ENCODE assay signal across 33 mouse cellular contexts in the genomic region with DNA sequence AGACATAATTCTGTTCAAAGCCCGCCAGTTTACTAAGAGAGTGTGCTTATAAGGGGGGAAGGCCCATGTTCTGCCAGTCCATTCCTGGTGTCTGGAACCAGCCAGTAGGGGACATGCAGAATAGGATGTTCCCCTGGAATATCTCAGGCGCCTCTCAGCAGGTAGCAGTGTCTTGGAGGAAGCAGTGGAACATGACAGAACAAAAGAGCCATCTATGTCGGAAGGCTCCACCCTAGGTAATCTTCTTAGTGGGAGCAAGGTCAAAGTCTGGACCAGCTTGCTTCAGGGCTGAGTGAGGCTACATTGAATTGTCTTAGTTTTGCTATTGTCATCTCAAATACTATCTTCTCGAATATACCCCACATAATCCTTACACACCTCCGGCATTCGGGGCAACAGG. TPM values are rescaled to one million over a fixed set of nuclear protein-coding genes. Genes with fewer than 3 reads are reported as not detected.
"Had no signal": no experiment of that assay in that cellular context is flagged by ENCODE, and none has a peak within 500 bp of the region (broad histone marks: within the 10 kb centered on the region; RNA-seq: fewer than 3 reads in every experiment).

No protein-coding gene starts in this region.

- H3K36me3 ChIP-seq: heart, embryonic 10.5 days; heart, embryonic 12.5 days; hindbrain, embryonic 10.5 days; hindbrain, embryonic 12.5 days; kidney, embryonic 15.5 days; limb, embryonic 10.5 days; limb, embryonic 12.5 days; liver, embryonic 13.5 days; liver, embryonic 15.5 days had no signal

- H3K27me3 ChIP-seq: heart, embryonic 12.5 days; hindbrain, embryonic 12.5 days; kidney, embryonic 15.5 days; limb, embryonic 12.5 days; liver, embryonic 13.5 days; liver, embryonic 15.5 days had no signal

- H3K27ac ChIP-seq: heart, embryonic 10.5 days; hindbrain, embryonic 10.5 days; hindbrain, embryonic 12.5 days; hindbrain, embryonic 14.5 days; kidney, embryonic 15.5 days; kidney, postnatal 0 days; limb, embryonic 10.5 days; limb, embryonic 12.5 days; liver, embryonic 13.5 days; liver, embryonic 15.5 days had no signal

- H3K9ac ChIP-seq: heart, embryonic 12.5 days; hindbrain, embryonic 12.5 days; hindbrain, embryonic 14.5 days; kidney, embryonic 15.5 days; limb, embryonic 12.5 days; liver, embryonic 13.5 days; liver, embryonic 15.5 days; liver, postnatal 0 days had no signal

- ATAC-seq: hindbrain, embryonic 16.5 days; liver, postnatal 0 days had no signal

- DNase-seq: gastrocnemius, postnatal 14 days; gastrocnemius, postnatal 36 days; heart, adult 18-20 months; heart, postnatal 10 days; heart, postnatal 4 days; kidney, adult 2 months; kidney, adult 9 months; kidney, postnatal 14 days; kidney, postnatal 36 days; layer of hippocampus, adult 9-11 months; layer of hippocampus, postnatal 36 days; liver; liver, embryonic 13.5 days; liver, postnatal 0 days had no signal

- H3K4me3 ChIP-seq: heart, embryonic 10.5 days; heart, embryonic 12.5 days; hindbrain, embryonic 10.5 days; hindbrain, embryonic 12.5 days; kidney, embryonic 15.5 days; limb, embryonic 10.5 days; limb, embryonic 12.5 days; liver, embryonic 13.5 days; liver, embryonic 15.5 days had no signal

- H3K4me2 ChIP-seq: heart, embryonic 12.5 days; hindbrain, embryonic 12.5 days; hindbrain, embryonic 14.5 days; kidney, embryonic 15.5 days; limb, embryonic 12.5 days; liver, embryonic 11.5 days; liver, embryonic 13.5 days; liver, embryonic 15.5 days had no signal

- H3K4me1 ChIP-seq: heart, embryonic 12.5 days; hindbrain, embryonic 12.5 days had no signal

- H3K9me3 ChIP-seq: heart, embryonic 10.5 days; heart, embryonic 12.5 days; hindbrain, embryonic 10.5 days; hindbrain, embryonic 12.5 days; kidney, embryonic 15.5 days; limb, embryonic 10.5 days; limb, embryonic 12.5 days; liver, embryonic 13.5 days; liver, embryonic 15.5 days had no signal

RNA-seq across cellular contexts. Expression of a gene that starts 5.5 kb away (rescaled TPM):
- polyA plus RNA-seq: liver, postnatal 0 days had no signal

RNA-seq across cellular contexts. Expression of a gene that starts 40.2 kb away (rescaled TPM):
- total RNA-seq: gastrocnemius, postnatal 36 days; layer of hippocampus, adult 8-10 months; left cerebral cortex, adult 18-20 months; left cerebral cortex, postnatal 10 days; left cerebral cortex, postnatal 25 days had no signal
- polyA plus RNA-seq: gonadal fat pad, adult 2 months; heart, embryonic 16.5 days; hindbrain, embryonic 10.5 days; hindbrain, embryonic 12.5 days; hindbrain, embryonic 14.5 days; hindbrain, embryonic 16.5 days; large intestine, adult 2 months; limb, embryonic 12.5 days; liver, embryonic 11.5 days; liver, embryonic 13.5 days had no signal
